Mouse (Mus musculus) heart, embryonic 10.5 days (tissue): Measurements from ENCODE around the gene Atg4b. TPM values are rescaled to one million over a fixed set of nuclear protein-coding genes. Genes with fewer than 3 reads are reported as not detected.

Experiments used
- DNase-seq: peaks from one replicate; pipeline ENCODE4 v3.0.0-alpha.2; 2017; ENCODE audit warnings: low spot score
- H3K27ac ChIP-seq: fragments of 300-500 bp; sonication (generic); 2 replicates; pipeline ENCODE4 v1.5.1; 2016; ENCODE audit warnings: mild to moderate bottlenecking
- H3K27me3 ChIP-seq: fragments of 300-500 bp; sonication (generic); 2 replicates; pipeline ENCODE4 v1.6.1; 2016; ENCODE audit warnings: mild to moderate bottlenecking; ENCODE audit not compliant: poor library complexity, insufficient read depth, severe bottlenecking
- H3K36me3 ChIP-seq: fragments of 300-500 bp; sonication (generic); 2 replicates; pipeline ENCODE4 v1.6.1; 2016; ENCODE audit warnings: mild to moderate bottlenecking, moderate library complexity
- H3K4me1 ChIP-seq: fragments of 300-500 bp; sonication (generic); 2 replicates; pipeline ENCODE4 v1.6.1; 2016; ENCODE audit warnings: mild to moderate bottlenecking
- H3K4me3 ChIP-seq: fragments of 300-500 bp; sonication (generic); 2 replicates; pipeline ENCODE4 v1.5.1; 2016; ENCODE audit warnings: mild to moderate bottlenecking, moderate library complexity
- H3K9me3 ChIP-seq: fragments of 300-500 bp; sonication (generic); 2 replicates; pipeline ENCODE4 v1.6.1; 2016; ENCODE audit warnings: mild to moderate bottlenecking, moderate library complexity
- WGBS: fragments of 180-500 bp; shearing (Covaris S2); methylation state at CpG from one replicate; pipeline ENCODE4 v1.1.7; 2016; 5-methylcytosine and 5-hydroxymethylcytosine counted together
- polyA plus RNA-seq: library from polyadenylated mRNA; unstranded; fragments of >200 nt; fragmentation: Nextera tagmentation; extraction: Ambion mirVana; gene quantifications from 2 replicates; pipeline ENCODE4 v1.2.1, GENCODE M21; 2016

Atg4b gene
- polyA plus RNA-seq, 1 experiment from 2014 or later: 78.3 TPM

DNA sequence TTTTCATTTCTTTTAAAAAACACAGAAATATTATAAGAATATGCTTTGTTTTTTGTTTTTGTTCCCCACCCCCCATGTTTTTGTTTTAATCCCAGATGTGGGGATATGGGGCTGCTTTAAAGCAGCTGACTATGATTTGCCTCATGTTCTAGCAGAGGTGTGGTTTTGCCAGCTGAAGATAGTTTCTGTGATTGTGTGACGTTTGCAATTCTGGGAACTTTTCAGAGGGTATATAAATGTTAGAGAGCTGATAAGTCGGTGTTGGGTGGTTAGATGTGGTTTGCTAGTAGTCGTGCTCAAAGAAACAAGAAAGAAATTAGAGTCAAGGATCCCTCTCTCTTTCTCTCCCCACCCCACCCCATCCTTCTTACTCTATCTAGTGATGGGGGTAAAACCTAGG lies 15.4 kb upstream of the Atg4b start:
- H3K9me3 ChIP-seq: no peaks in the 10 kb centered on the region
- peaks cover 5% of the 10 kb centered on the region; the same call in 1 of the 2 replicates for H3K36me3 ChIP-seq
- H3K4me3 ChIP-seq: no peak overlapping the region
- H3K27ac ChIP-seq: no peak overlapping the region
- H3K27me3 ChIP-seq: no peaks in the 10 kb centered on the region
- 85% methylated on average over 3 of the region's 3 CpGs for WGBS
- no peak for DNase-seq
- H3K4me1 ChIP-seq: peaks cover 21% of the 10 kb centered on the region

DNA sequence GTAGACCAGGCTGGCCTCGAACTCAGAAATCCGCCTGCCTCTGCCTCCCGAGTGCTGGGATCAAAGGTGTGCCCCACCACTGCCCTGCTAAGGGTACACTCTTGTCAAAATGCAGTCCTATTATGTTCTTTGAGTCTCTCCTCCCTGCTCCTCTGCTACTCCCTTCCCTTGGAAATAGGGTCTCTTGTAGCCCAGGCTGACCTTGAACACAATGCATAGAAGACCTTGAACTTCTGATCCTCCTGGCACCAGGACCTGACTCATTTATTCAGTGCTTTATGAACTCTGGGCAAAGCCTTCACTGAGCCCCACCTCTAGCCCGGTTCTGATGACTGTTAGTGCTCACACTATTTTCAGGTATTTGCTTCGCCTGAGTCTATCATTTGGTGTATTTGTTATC lies 13.6 kb upstream of the Atg4b start:
- no peaks in the 10 kb centered on the region for H3K27me3 ChIP-seq
- no peak for DNase-seq
- H3K4me3 ChIP-seq: no peak overlapping the region
- no peak overlapping the region for H3K27ac ChIP-seq
- H3K36me3 ChIP-seq: peaks cover 5% of the 10 kb centered on the region; the same call in 1 of the 2 replicates
- H3K4me1 ChIP-seq: peaks cover 24% of the 10 kb centered on the region
- no peaks in the 10 kb centered on the region for H3K9me3 ChIP-seq
- whole genome bisulfite sequencing: 89% methylated on average over 5 of the region's 5 CpGs

DNA sequence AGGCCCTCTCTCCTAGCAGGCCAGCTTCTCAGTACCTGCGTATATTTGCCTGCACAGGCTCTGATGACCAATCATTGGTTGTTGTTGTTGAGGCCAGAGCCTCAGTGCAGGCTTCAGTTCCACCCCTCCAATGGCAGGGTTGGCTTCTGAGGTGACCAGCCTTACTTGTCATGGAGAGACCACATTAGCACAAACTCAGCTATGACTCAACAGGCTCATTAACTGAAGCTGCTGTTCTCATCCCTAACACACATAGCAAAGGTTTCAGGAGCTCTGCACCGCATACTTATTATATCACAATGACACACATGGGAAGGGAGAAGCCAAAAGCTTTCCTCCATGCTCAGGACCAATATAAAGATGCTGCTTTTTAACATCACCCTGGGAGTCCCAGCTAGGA lies 10.6 kb upstream of the Atg4b start:
- Histone ChIP-seq H3K27me3 (no peaks in the 10 kb centered on the region), H3K4me1 (peaks cover 26% of the 10 kb centered on the region), H3K9me3 (no peaks in the 10 kb centered on the region), H3K36me3 (peaks cover 12% of the 10 kb centered on the region; the same call in 1 of the 2 replicates), H3K27ac (peak overlapping the region; percentile 29; the same call in 1 of the 2 replicates), H3K4me3 (no peak overlapping the region)
- WGBS: 84% methylated on average over 2 of the region's 2 CpGs
- no peak for DNase-seq

DNA sequence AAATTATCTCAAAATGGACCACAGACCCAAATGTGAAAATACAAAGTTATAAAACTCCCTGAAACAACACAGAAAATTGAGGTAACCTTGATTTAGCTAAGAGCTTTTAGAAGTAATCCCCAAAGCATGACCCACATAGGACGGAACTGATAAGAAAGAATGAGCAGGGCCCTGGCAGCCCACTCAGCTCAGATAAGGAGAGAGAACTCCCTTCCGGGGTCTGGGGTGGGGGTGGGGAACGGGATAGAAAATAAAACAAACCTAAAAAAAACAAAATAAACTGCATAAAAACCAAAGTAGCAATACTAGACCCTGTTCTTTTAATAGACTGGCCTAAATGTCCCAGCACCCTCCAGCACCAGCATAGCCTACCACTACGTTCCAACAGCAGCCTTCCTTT lies 9.3 kb upstream of the Atg4b start:
- peak overlapping the region; percentile 30; the same call in 1 of the 2 replicates for H3K4me3 ChIP-seq
- peaks cover 19% of the 10 kb centered on the region; the same call in 1 of the 2 replicates for H3K36me3 ChIP-seq
- H3K4me1 ChIP-seq: peaks cover 32% of the 10 kb centered on the region
- no peak for DNase-seq
- 14% methylated on average over 4 of the region's 4 CpGs for WGBS
- no peaks in the 10 kb centered on the region for H3K9me3 ChIP-seq
- peak overlapping the region; percentile 77 for H3K27ac ChIP-seq
- H3K27me3 ChIP-seq: no peaks in the 10 kb centered on the region

DNA sequence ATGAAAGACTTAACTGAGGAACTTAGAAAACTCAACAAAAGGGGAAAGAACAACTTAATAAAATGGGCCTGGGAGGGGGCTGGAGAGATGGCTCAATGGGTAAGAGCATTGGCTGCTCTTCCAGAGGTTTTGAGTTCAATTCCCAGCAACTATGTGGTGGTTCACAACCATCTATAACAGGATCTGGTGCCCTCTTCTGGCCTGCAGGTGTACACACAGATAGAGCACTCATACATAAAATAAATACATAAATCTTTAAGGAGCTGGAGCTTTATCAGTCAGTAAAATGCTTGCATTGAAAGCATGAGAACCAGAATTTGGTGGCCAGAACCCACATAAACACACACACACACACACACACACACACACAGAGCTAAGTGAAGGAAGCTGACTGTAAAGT lies 8.4 kb upstream of the Atg4b start:
- peaks cover 29% of the 10 kb centered on the region for H3K4me1 ChIP-seq
- H3K27me3 ChIP-seq: no peaks in the 10 kb centered on the region
- H3K36me3 ChIP-seq: peaks cover 19% of the 10 kb centered on the region; the same call in 1 of the 2 replicates
- H3K9me3 ChIP-seq: no peaks in the 10 kb centered on the region
- no peak overlapping the region for H3K4me3 ChIP-seq
- DNase-seq: no peak
- H3K27ac ChIP-seq: peak overlapping the region; percentile 77; the same call in 1 of the 2 replicates

DNA sequence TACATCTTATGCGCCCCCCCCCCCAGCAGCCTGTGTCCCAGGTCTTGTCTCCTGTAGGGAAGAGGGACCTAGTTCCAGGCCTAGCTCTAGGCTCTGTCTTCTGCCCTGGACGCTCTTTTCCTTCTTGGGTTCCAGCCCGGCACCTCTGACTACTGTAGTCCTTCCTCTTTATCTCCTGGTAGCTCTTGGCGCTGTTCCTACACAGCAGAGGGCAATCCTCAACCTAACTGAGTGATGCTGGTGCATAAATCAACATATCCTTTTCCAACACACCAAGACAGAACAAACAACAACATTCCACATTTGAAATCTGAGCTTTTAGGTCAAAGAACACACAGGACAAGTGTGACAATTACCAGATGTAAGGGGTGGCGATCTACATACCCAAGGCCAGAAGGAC lies 5.1 kb upstream of the Atg4b start:
- H3K27me3 ChIP-seq: no peaks in the 10 kb centered on the region
- H3K27ac ChIP-seq: no peak overlapping the region
- DNase-seq: no peak
- H3K4me1 ChIP-seq: peaks cover 24% of the 10 kb centered on the region
- no peak overlapping the region for H3K4me3 ChIP-seq
- no peaks in the 10 kb centered on the region for H3K9me3 ChIP-seq
- peaks cover 45% of the 10 kb centered on the region for H3K36me3 ChIP-seq
- WGBS: 74% methylated on average over 5 of the region's 5 CpGs

DNA sequence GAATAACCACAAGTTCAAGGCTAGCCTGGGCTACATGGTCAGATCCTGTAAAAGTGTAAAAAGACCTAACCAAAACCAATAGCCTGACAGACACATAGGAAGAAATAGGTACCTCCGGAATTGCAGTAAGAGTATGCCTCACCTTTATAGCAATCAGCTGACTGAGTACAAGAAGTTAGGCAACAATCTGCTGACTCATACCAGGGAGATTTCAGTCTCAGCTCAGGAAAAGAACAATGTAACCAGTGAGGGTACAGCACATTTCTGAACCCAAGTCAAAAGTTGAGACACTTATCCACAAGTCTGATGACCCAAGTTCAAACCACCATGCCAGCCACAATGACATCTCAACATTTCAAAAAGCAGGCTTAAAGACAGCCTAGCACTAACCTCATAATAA lies 2.8 kb upstream of the Atg4b start:
- Histone ChIP-seq H3K9me3 (no peaks in the 10 kb centered on the region), H3K36me3 (peaks cover 40% of the 10 kb centered on the region), H3K4me3 (no peak overlapping the region), H3K4me1 (peaks cover 14% of the 10 kb centered on the region), H3K27ac (no peak overlapping the region), H3K27me3 (no peaks in the 10 kb centered on the region)
- no peak for DNase-seq
- WGBS: 85% methylated on average over 1 of the region's 1 CpGs

DNA sequence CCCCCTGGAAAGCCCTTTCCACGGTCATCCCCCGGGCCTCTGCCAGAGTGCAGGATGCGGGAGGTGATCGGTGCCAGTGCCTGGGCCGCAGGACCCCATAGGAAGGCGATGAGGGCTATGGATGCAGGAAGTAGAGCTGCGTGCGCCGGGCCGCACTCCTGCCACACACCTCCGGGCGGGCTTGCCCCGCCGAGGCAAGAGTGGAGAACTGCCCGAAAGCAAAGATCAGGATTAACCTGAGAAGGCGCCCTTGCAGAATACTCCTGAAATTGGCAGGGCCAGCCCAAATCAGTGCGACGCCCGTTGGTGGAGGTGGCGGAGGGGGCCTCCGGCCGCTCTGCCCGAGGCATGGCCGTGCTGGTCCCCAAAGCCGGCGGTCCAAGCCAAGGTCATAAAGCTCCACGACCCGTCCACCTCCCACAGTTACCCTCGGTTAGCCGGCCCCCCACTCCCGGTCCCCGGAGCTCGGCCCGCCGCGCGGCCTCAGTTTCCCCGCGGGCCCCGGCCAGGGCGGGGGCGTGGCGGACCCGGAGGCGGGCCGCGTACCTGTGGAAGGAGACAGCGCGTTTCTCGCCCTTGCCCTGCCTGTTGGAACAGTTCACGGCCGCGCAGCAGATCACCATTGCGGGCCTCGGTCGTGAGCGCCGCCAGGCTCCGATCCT lies 2.7 kb downstream of the Atg4b start:
- under 1% methylated on average over 59 of the region's 59 CpGs for WGBS
- no peaks in the 10 kb centered on the region for H3K27me3 ChIP-seq
- H3K36me3 ChIP-seq: peaks cover 17% of the 10 kb centered on the region
- H3K9me3 ChIP-seq: no peaks in the 10 kb centered on the region
- peak overlapping the region; percentile 96 for H3K4me3 ChIP-seq
- H3K4me1 ChIP-seq: 0 out of 2 replicates have a peak, but pooled peaks cover 3% of the 10 kb centered on the region
- DNase-seq: peak; percentile 88
- H3K27ac ChIP-seq: peak overlapping the region; percentile 96

DNA sequence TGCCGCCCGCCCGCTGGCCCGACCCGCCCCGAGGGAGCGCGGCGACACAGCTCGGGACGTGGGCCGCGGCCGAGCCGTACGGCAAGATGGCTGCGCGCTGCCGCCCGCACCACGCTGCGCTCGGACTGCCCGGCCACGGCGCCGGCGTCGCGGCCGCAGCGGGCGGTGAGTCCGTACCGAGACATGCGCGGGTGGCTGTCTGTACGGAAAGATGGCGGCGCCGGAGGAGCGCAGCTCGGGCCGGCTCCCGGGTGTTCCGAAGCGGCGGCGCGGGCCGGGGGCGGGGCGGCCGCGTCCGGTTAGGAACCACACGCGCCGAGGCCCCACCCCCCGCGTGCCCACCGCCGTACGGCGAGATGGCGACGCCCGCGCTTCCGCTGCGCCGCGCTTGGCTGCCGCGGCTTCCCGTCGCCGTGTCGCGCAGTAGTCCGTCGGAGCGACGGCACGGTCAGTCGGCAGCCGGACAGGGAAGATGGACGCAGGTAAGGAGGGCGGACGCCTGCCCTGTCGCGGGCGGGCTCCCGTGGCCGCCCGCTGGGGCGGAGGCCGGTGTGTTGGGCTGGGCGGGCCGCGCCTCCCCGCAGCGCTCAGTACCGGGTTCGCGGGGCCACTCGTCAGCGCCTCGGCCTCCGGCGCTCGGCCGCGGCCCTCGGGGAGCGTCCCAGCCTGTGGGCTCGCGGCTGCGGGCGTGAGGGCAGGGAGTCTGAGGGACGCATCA lies 3.4 kb downstream of the Atg4b start, which contains the start of gene Thap4:
Thap4 (minus strand) TSS at position 292 of the 718 bp plus-strand sequence.
- Histone ChIP-seq H3K36me3 (peaks cover 10% of the 10 kb centered on the region), H3K27me3 (no peaks in the 10 kb centered on the region), H3K4me3 (peak within 1 kb of the TSS; percentile 96), H3K9me3 (no peaks in the 10 kb centered on the region), H3K27ac (peak within 1 kb of the TSS; percentile 96), H3K4me1 (0 out of 2 replicates have a peak, but pooled peaks cover 3% of the 10 kb centered on the region)
- under 1% methylated on average over 121 of the region's 121 CpGs for WGBS
- DNase-seq: peak; percentile 93

DNA sequence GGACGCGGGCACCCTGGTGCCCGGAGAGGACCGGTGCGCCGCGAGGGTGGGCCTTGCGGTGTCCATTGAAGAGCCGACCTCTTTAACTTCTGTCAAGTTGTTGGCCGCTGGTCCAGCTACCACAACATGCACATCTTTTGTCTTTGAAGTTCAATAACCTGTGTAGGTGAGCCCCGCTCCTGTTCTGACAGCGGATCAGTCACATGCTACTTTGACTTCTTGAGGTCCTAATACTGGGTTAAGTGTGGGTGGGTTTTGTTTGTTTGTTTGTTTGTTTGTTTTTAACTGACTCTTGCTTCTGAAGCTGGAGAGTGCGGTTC lies 4.0 kb downstream of the Atg4b start:
- 0% methylated on average over 13 of the region's 13 CpGs for WGBS
- Histone ChIP-seq H3K4me1 (0 out of 2 replicates have a peak, but pooled peaks cover 3% of the 10 kb centered on the region), H3K4me3 (peak overlapping the region; percentile 96), H3K27me3 (no peaks in the 10 kb centered on the region), H3K36me3 (peaks cover 5% of the 10 kb centered on the region), H3K27ac (peak overlapping the region; percentile 96), H3K9me3 (no peaks in the 10 kb centered on the region)
- DNase-seq: no peak

DNA sequence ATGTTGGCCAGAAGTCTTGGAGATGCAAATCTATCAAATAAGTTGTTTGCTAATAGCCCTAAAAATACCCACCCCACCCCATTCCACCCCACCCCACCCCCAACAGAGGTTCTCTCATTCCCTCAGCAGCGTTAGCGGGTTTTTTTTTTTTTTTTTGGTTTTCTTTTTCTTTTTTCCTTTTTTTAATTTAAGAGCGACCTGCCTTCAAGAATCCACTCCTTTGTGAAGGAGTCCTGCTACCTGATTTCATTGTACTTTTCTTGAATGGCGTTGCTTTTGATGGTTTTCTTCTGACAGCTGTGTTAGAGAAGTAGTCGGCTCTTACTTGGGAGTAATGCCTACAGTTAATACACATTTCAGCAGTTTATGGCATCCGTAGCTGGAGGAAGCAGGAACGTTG lies 4.3 kb downstream of the Atg4b start:
- no peak for DNase-seq
- Histone ChIP-seq H3K4me1 (0 out of 2 replicates have a peak, but pooled peaks cover 3% of the 10 kb centered on the region), H3K36me3 (peaks cover 1% of the 10 kb centered on the region), H3K27me3 (no peaks in the 10 kb centered on the region), H3K4me3 (peak overlapping the region; percentile 96), H3K9me3 (no peaks in the 10 kb centered on the region), H3K27ac (peak overlapping the region; percentile 96; the same call in 1 of the 2 replicates)
- WGBS: 39% methylated on average over 7 of the region's 7 CpGs

DNA sequence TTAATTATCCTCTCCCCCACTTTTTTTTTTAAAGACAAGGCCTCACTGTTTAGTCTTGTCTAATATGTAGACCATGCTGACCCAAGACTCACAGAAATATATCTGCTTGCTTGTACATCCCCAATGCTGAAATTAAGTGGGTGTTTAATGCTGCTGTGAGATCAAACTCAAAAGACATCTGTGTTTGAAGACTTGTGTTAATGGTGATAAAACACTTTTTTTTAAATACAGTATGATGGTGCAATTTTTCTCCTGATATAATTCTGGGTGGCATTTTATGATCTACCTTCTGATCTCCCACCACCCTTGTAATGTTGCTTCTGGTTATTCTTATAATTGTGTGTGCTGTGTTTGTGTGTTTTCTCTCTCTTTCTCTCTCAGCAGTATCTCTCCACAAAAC lies 4.9 kb downstream of the Atg4b start:
- DNase-seq: no peak
- Histone ChIP-seq H3K4me3 (no peak overlapping the region), H3K9me3 (no peaks in the 10 kb centered on the region), H3K27ac (no peak overlapping the region), H3K4me1 (0 out of 2 replicates have a peak, but pooled peaks cover 3% of the 10 kb centered on the region), H3K27me3 (no peaks in the 10 kb centered on the region), H3K36me3 (no peaks in the 10 kb centered on the region)

DNA sequence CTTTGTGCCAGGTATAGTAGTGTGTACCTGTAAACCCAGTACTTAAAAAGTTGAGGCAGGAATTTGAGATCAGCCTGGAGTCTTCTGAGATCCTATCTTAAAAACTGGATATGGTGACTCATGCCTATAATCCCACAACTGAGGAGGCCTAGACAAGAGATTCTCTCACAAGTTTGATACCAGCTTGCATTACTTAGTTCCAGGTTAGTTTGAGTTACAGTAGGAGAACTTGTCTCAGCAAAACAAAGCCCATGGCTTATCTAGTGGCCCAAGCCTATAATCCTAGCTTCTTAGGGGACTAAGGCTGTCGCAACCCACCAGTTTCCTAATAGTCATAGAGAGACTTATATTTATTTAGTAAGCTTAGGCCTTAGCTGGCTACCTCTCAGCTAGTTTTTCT lies 8.8 kb downstream of the Atg4b start:
- 0 out of 2 replicates have a peak, but pooled peaks cover under 1% of the 10 kb centered on the region for H3K36me3 ChIP-seq
- 94% methylated on average over 1 of the region's 1 CpGs for WGBS
- H3K4me3 ChIP-seq: no peak overlapping the region
- H3K4me1 ChIP-seq: no peaks in the 10 kb centered on the region
- H3K27ac ChIP-seq: no peak overlapping the region
- H3K9me3 ChIP-seq: no peaks in the 10 kb centered on the region
- H3K27me3 ChIP-seq: no peaks in the 10 kb centered on the region
- no peak for DNase-seq
